Mouse (Mus musculus): ENCODE measurements around the gene Scrt2. TPM values are rescaled to one million over a fixed set of nuclear protein-coding genes. Genes with fewer than 3 reads are reported as not detected.

Scrt2 gene
- polyA plus RNA-seq, 1 experiment, result not detected

DNA sequence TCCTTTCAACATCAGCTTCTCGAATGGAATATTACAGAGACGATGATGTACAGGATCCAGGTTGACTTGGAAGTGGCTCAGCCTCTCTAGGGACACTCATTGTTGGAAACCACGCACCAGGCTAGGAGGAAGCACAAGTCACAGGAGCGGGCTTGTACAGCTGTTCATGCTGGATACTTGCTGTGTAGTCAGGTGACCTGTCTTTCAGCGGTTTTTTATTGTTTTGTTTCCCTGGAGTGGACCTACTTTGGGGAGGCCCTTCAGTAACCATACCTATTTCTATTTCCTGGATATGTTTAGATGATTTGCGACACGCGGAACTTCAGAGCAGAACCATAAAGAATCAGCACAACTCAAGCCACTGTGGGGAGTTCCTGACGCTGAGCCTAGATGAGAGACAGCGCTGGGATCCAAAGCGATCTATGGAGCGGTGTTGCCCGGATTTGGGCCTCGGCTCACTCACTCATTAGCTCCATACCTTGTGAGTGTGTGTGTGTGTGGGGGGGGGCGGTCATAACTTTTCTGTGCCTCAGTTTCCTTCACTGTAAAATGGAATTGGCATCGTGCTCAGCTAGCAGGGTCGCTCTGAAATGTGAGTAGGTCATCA, 23.5 kb downstream of the Scrt2 start:
- Histone ChIP-seq H3K27me3 (ENCODE audit: control insufficient read depth, insufficient read depth, low read length) (0 out of 2 replicates have a peak, but pooled peaks cover 3% of the 10 kb centered on the region), H3K4me3 (ENCODE audit: extremely low read depth, insufficient read depth, insufficient read length) (peak overlapping the region; percentile 50; the same call in 1 of the 2 replicates), H3K36me3 (ENCODE audit: control insufficient read depth, insufficient read depth, low read length) (no peaks in the 10 kb centered on the region), H3K4me1 (ENCODE audit: control insufficient read depth, insufficient read depth, insufficient read length) (peaks cover 9% of the 10 kb centered on the region; the same call in 1 of the 2 replicates), H3K27ac (ENCODE audit: insufficient read depth, low read length) (no peak overlapping the region)
- WGBS, result 6% methylated on average over 17 of the region's 17 CpGs
- DNase-seq (ENCODE audit: low read depth in 1 of 2, low spot score in 2 of 2), result no peak
- TF ChIP-seq POLR2A (IDR thresholded peaks at IDR 0.05; ENCODE audit: low read depth, low read length), result no peak
- no peak for TF ChIP-seq CTCF (IDR thresholded peaks at IDR 0.05; ENCODE audit: extremely low read depth, insufficient read depth, insufficient read length, insufficient replicate concordance)

DNA sequence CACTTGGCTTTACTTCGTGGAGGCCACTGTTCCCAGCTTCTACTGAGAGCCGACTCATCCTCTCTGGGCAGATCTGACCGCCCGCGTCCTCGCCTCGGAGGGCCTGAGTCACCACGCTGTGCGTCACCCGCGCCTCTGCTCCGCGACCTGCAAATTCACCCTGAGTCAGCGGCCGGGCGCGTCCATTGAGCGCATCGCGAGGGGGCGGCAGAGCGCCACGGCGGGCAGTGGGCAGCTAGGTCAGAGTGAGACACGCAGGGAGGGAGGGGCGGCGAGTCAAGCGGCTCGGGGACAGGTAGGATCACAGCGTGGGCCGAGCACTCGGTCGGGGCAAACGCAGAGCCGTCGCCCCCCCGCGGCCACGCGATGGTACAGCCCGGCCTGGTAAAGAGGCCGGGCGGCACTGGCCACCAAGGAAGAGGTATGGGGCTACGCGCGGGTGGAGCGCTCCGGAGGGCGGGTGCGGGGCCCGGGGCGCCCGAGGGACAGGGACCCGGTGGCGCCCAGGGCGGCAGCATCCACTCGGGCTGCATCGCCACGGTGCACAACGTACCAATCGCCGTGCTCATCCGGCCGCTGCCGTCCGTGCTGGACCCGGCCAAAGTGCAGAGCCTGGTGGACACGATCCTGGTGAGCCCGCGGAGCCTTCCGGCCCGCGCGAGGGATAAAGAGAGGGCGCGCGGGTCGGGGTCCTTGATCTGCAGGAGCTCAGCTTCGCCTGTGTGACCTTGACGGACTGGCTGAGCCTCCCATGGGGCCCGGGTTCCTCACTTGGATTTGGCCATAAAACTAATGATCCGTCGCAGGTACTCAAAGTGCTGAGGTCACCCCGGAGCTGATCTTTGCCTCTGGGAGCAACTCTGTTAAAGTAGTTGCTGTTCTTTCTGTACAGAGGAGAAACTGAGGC, 24.2 kb downstream of the Scrt2 start, which contains the start of gene Srxn1:
Gene Srxn1, plus strand, starts transcription at position 199 of the 907 bp plus-strand sequence.
- H3K4me3 ChIP-seq (ENCODE audit: extremely low read depth, insufficient read depth, insufficient read length), result peak within 1 kb of the TSS; percentile 50
- peaks cover 9% of the 10 kb centered on the region; the same call in 1 of the 2 replicates for H3K4me1 ChIP-seq (ENCODE audit: control insufficient read depth, insufficient read depth, insufficient read length)
- 0 out of 2 replicates have a peak, but pooled peaks cover 3% of the 10 kb centered on the region for H3K27me3 ChIP-seq (ENCODE audit: control insufficient read depth, insufficient read depth, low read length)
- no peaks in the 10 kb centered on the region for H3K36me3 ChIP-seq (ENCODE audit: control insufficient read depth, insufficient read depth, low read length)
- TF ChIP-seq CTCF (IDR thresholded peaks at IDR 0.05; ENCODE audit: extremely low read depth, insufficient read depth, insufficient read length, insufficient replicate concordance) (peak; percentile 13; the same call in 1 of the 2 replicates), POLR2A (IDR thresholded peaks at IDR 0.05; ENCODE audit: low read depth, low read length) (no peak)
- 2% methylated on average over 84 of the region's 84 CpGs for WGBS
- peak in 1 of 2 experiments; percentile 16 for DNase-seq (ENCODE audit: low read depth in 1 of 2, low spot score in 2 of 2)
- H3K27ac ChIP-seq (ENCODE audit: insufficient read depth, low read length), result peak within 1 kb of the TSS; percentile 59; the same call in 1 of the 2 replicates

DNA sequence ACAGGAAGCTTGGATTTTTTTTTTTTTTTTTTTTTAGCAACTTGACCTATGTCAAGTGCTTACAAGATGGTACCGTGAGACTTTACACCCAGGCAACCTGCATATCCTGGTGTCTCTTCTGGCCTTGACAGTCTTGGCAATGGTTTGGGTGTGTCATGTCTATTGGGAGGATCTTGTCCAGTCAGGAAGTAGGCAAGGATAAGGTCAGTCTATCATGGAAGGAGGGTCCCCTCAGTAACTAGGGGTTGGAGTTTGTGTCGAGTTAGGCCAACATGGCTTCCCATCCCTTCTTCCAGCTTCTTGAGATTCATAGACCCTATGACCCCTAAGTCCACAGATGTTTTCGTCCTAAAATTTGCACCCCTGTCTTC, 24.9 kb downstream of the Scrt2 start:
- WGBS, result 89% methylated on average over 3 of the region's 3 CpGs
- Histone ChIP-seq H3K4me3 (ENCODE audit: extremely low read depth, insufficient read depth, insufficient read length) (no peak overlapping the region), H3K4me1 (ENCODE audit: control insufficient read depth, insufficient read depth, insufficient read length) (peaks cover 9% of the 10 kb centered on the region; the same call in 1 of the 2 replicates), H3K27me3 (ENCODE audit: control insufficient read depth, insufficient read depth, low read length) (0 out of 2 replicates have a peak, but pooled peaks cover 3% of the 10 kb centered on the region), H3K27ac (ENCODE audit: insufficient read depth, low read length) (no peak overlapping the region), H3K36me3 (ENCODE audit: control insufficient read depth, insufficient read depth, low read length) (no peaks in the 10 kb centered on the region)
- no peak for TF ChIP-seq CTCF (IDR thresholded peaks at IDR 0.05; ENCODE audit: extremely low read depth, insufficient read depth, insufficient read length, insufficient replicate concordance)
- TF ChIP-seq POLR2A (IDR thresholded peaks at IDR 0.05; ENCODE audit: low read depth, low read length), result no peak
- no peak for DNase-seq (ENCODE audit: low read depth in 1 of 2, low spot score in 2 of 2)

DNA sequence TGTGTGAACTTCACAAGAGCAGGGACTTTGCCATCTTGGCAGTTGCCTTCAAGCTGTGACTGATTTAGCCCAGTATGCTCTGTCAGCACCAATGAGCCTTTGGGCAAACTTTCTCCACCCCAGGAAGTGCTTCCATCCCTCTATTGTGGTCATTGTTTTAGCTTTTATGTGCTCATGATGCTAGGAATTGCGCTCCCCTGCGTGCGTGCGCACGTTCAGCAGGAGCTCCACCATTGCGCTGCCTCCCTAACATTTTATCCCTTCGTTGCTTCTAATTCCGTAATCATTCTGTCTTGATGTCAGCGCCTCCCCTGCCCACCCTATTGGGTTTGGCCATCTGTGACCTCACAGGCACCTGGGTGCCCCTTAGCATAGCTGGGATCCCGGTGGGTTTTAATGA, 25.3 kb downstream of the Scrt2 start:
- Histone ChIP-seq H3K36me3 (ENCODE audit: control insufficient read depth, insufficient read depth, low read length) (no peaks in the 10 kb centered on the region), H3K27me3 (ENCODE audit: control insufficient read depth, insufficient read depth, low read length) (0 out of 2 replicates have a peak, but pooled peaks cover 3% of the 10 kb centered on the region), H3K4me1 (ENCODE audit: control insufficient read depth, insufficient read depth, insufficient read length) (peaks cover 9% of the 10 kb centered on the region; the same call in 1 of the 2 replicates), H3K27ac (ENCODE audit: insufficient read depth, low read length) (no peak overlapping the region), H3K4me3 (ENCODE audit: extremely low read depth, insufficient read depth, insufficient read length) (no peak overlapping the region)
- no peak for TF ChIP-seq POLR2A (IDR thresholded peaks at IDR 0.05; ENCODE audit: low read depth, low read length)
- no peak for TF ChIP-seq CTCF (IDR thresholded peaks at IDR 0.05; ENCODE audit: extremely low read depth, insufficient read depth, insufficient read length, insufficient replicate concordance)
- DNase-seq (ENCODE audit: low read depth in 1 of 2, low spot score in 2 of 2), result no peak
- 96% methylated on average over 10 of the region's 10 CpGs for WGBS

DNA sequence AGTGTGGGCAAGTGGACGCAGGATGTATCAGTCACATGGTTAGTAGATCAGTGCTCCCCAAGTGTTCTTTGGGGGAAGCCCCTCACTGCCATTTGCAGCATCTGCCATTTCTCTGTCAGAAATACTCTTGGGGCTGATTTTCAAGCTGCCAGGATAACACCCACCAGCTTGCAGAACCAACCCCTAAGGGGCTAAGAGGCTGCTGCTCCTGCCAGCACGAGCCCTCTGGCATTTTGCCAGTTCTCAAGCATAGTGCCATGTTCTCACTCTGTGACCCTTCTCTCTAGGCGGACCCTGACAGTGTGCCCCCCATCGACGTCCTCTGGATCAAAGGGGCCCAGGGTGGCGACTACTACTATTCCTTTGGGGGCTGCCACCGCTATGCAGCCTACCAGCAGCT, 27.4 kb downstream of the Scrt2 start:
- H3K27ac ChIP-seq (ENCODE audit: insufficient read depth, low read length), result no peak overlapping the region
- WGBS, result 82% methylated on average over 7 of the region's 7 CpGs
- no peak for DNase-seq (ENCODE audit: low read depth in 1 of 2, low spot score in 2 of 2)
- no peak overlapping the region for H3K4me3 ChIP-seq (ENCODE audit: extremely low read depth, insufficient read depth, insufficient read length)
- H3K4me1 ChIP-seq (ENCODE audit: control insufficient read depth, insufficient read depth, insufficient read length), result peaks cover 9% of the 10 kb centered on the region; the same call in 1 of the 2 replicates
- H3K36me3 ChIP-seq (ENCODE audit: control insufficient read depth, insufficient read depth, low read length), result no peaks in the 10 kb centered on the region
- TF ChIP-seq CTCF (IDR thresholded peaks at IDR 0.05; ENCODE audit: extremely low read depth, insufficient read depth, insufficient read length, insufficient replicate concordance) (no peak), POLR2A (IDR thresholded peaks at IDR 0.05; ENCODE audit: low read depth, low read length) (no peak)
- 0 out of 2 replicates have a peak, but pooled peaks cover 3% of the 10 kb centered on the region for H3K27me3 ChIP-seq (ENCODE audit: control insufficient read depth, insufficient read depth, low read length)

DNA sequence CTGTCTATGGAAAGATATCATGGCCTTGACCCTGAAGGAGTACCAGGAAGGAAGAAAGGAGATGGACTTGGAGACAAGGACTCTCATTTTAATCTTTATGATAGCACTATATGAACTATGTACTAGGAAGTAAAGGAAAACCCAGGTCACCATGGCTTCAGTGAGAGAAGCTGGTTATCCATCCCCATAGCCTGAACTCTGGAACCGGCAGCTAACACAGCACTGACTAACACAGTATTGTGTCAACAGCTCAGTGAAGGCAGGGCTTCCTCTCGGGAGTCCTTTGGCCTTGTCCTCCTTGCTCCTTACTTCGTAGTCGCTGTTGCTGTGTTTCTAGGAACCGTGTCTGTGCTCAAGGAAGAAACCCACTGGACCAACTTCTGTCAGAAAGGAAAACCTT, 28.1 kb downstream of the Scrt2 start:
- H3K4me1 ChIP-seq (ENCODE audit: control insufficient read depth, insufficient read depth, insufficient read length), result peaks cover 9% of the 10 kb centered on the region; the same call in 1 of the 2 replicates
- H3K36me3 ChIP-seq (ENCODE audit: control insufficient read depth, insufficient read depth, low read length), result no peaks in the 10 kb centered on the region
- WGBS, result 91% methylated on average over 5 of the region's 5 CpGs
- peaks cover 4% of the 10 kb centered on the region; the same call in 1 of the 2 replicates for H3K27me3 ChIP-seq (ENCODE audit: control insufficient read depth, insufficient read depth, low read length)
- H3K27ac ChIP-seq (ENCODE audit: insufficient read depth, low read length), result no peak overlapping the region
- DNase-seq (ENCODE audit: low read depth in 1 of 2, low spot score in 2 of 2), result no peak
- no peak overlapping the region for H3K4me3 ChIP-seq (ENCODE audit: extremely low read depth, insufficient read depth, insufficient read length)
- TF ChIP-seq CTCF (IDR thresholded peaks at IDR 0.05; ENCODE audit: extremely low read depth, insufficient read depth, insufficient read length, insufficient replicate concordance), result no peak
- no peak for TF ChIP-seq POLR2A (IDR thresholded peaks at IDR 0.05; ENCODE audit: low read depth, low read length)
